Mouse (Mus musculus) brown adipose tissue, adult 24 weeks (tissue): ENCODE data around the gene Nlgn1. TPM values are rescaled to one million over a fixed set of nuclear protein-coding genes. Genes with fewer than 3 reads are reported as not detected.

Source experiments
- H3K27ac ChIP-seq: fragments of 200-500 bp; replicated peaks from 2 replicates; pipeline ENCODE4 v1.5.1; 2012; ENCODE audit warnings: low read depth, mild to moderate bottlenecking, low read length
- H3K4me1 ChIP-seq: fragments of 200-500 bp; 2 replicates; pipeline ENCODE4 v1.6.1; 2012; ENCODE audit warnings: low read length, mixed read lengths; ENCODE audit not compliant: control insufficient read depth, insufficient read depth, insufficient read length
- H3K4me3 ChIP-seq: fragments of 200-500 bp; 2 replicates; pipeline ENCODE4 v1.5.1; 2012; ENCODE audit warnings: low read depth, mild to moderate bottlenecking, low read length, moderate library complexity; ENCODE audit not compliant: insufficient read depth
- polyA plus RNA-seq: library from polyadenylated mRNA; stranded (reverse); fragments of >200 nt; gene quantifications from 2 replicates; pipeline ENCODE4 v1.2.4, GENCODE M21; 2012; ENCODE audit not compliant: missing spikeins, insufficient read depth, insufficient read length

Nlgn1 gene
- polyA plus RNA-seq, 1 experiment: not detected

- Histone ChIP-seq H3K27ac (no peak overlapping the region), H3K4me1 (no peaks in the 10 kb centered on the region), H3K4me3 (no peak overlapping the region)
Observed at GRCm38 (mm10) chr3:25688789-25689464, 643.3 kb downstream of the Nlgn1 start.

GRCm38 (mm10) chr3:25683696-25684095 is 648.6 kb downstream of the Nlgn1 start:
- Histone ChIP-seq H3K4me3 (no peak overlapping the region), H3K27ac (no peak overlapping the region), H3K4me1 (no peaks in the 10 kb centered on the region)

DNA sequence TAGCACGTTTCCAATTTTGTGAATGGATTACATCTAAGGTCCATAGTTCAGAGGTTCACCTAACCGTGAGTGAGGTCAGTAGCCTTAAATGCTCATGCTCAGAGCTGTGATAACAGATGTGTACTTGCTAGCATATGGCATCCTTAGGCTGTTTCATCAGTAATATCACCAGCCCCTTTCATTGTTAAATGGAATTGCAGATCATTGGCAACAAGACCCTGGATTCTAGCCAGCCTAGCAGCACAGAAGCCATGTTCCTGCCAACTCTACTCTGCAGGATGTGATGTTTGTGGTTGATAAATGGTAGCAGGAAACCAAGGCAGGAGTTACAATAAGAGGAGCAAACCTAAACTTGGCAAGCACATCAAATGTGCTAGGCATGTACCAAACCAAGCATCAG is 652.9 kb downstream of the Nlgn1 start:
- Histone ChIP-seq H3K4me1 (no peaks in the 10 kb centered on the region), H3K4me3 (no peak overlapping the region), H3K27ac (no peak overlapping the region)

DNA sequence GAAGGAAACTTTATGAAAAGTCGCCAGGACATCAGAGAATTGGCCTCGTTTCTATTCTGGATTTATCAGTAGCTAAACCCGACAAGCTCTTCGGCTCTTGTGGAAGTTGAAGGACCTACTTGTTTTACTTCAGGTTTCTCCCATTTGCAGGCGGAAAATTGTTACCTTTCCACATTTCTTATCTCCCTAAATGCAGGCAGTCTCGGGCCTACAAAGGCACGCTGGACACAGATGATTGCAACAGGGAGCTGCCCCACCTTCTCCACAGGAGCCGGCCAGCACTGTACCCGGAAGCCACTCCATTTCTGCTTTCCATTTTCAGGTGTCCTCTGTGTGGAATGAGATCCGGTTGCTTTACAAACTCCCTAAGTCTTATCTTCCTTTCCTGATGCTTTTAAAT is 656.4 kb downstream of the Nlgn1 start:
- no peak overlapping the region for H3K27ac ChIP-seq
- H3K4me1 ChIP-seq: no peaks in the 10 kb centered on the region
- H3K4me3 ChIP-seq: no peak overlapping the region

- Histone ChIP-seq H3K4me1 (no peaks in the 10 kb centered on the region), H3K4me3 (no peak overlapping the region), H3K27ac (no peak overlapping the region)
Observed at GRCm38 (mm10) chr3:25675069-25675468, 657.2 kb downstream of the Nlgn1 start.

DNA sequence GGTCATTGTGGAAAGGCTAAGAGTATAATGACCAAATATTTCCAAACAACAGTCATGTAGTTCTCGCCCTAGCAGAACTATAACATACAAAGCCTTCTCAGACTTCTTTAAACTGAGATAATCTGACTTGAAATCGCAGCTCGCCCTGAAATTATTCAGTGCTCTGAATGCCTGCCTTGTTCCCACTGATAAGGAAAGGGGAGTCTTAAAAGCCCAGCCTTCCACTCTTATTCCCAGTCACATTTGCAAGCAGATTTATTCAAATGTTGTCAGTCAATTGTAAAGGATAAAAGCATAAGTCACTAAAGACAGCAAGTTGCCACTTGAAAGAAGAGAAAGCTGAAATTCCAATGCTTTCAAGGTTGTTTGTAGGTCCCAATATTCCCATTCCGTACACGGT is 658.9 kb downstream of the Nlgn1 start:
- no peaks in the 10 kb centered on the region for H3K4me1 ChIP-seq

GRCm38 (mm10) chr3:25672779-25673178 is 659.5 kb downstream of the Nlgn1 start:
- no peak overlapping the region for H3K4me3 ChIP-seq
- no peak overlapping the region for H3K27ac ChIP-seq
- no peaks in the 10 kb centered on the region for H3K4me1 ChIP-seq

More for the DNA sequence above, 658.9 kb downstream of the Nlgn1 start:
- H3K27ac ChIP-seq: no peak overlapping the region
- H3K4me3 ChIP-seq: no peak overlapping the region

- Histone ChIP-seq H3K4me1 (no peaks in the 10 kb centered on the region), H3K4me3 (no peak overlapping the region), H3K27ac (no peak overlapping the region)
Observed at GRCm38 (mm10) chr3:25663464-25663863, 668.8 kb downstream of the Nlgn1 start.

GRCm38 (mm10) chr3:25660285-25660684 is 672.0 kb downstream of the Nlgn1 start:
- Histone ChIP-seq H3K27ac (no peak overlapping the region), H3K4me3 (no peak overlapping the region), H3K4me1 (no peaks in the 10 kb centered on the region)

DNA sequence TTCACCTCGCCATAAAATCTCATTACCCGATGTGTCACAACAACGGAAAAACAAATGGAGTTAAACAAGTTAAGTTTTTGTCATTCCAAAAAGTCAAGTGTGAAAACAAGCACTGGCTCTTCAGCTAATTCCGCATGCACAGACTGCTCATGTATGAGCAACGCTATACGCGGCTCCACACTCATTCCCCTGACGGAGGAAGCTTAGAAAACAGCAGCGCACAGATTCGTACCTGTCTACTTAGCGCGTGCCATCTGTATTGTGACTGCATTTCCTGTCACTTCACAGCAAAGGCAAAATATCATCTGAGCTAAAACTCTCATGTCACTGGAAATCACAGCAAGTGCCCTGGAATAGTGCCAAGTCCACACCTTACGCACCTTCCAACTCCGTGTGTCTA is 674.3 kb downstream of the Nlgn1 start:
- Histone ChIP-seq H3K4me3 (no peak overlapping the region), H3K4me1 (no peaks in the 10 kb centered on the region), H3K27ac (no peak overlapping the region)

- H3K27ac ChIP-seq: no peak overlapping the region
- no peak overlapping the region for H3K4me3 ChIP-seq
- no peaks in the 10 kb centered on the region for H3K4me1 ChIP-seq
Observed at GRCm38 (mm10) chr3:25657074-25657473, 675.2 kb downstream of the Nlgn1 start.

DNA sequence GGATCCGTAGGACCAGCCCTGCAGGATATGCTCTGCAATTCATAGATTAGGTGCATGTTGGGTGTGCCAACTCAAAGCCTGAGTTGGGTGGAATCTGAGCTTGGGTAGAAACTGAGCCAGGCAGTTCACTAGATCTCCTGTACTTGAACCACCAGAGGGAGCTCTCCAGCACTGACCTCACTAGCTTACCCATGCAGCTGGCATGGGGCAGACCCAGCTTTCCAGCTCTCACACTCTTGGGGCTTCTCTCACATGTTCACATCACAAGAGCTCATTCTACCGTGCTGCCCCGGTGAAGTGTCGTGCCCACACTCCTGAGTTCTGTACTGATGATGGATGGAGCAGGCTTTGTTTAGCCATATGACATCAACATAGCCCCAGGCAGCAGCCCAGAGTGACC is 679.2 kb downstream of the Nlgn1 start:
- Histone ChIP-seq H3K4me3 (no peak overlapping the region), H3K4me1 (no peaks in the 10 kb centered on the region), H3K27ac (no peak overlapping the region)

DNA sequence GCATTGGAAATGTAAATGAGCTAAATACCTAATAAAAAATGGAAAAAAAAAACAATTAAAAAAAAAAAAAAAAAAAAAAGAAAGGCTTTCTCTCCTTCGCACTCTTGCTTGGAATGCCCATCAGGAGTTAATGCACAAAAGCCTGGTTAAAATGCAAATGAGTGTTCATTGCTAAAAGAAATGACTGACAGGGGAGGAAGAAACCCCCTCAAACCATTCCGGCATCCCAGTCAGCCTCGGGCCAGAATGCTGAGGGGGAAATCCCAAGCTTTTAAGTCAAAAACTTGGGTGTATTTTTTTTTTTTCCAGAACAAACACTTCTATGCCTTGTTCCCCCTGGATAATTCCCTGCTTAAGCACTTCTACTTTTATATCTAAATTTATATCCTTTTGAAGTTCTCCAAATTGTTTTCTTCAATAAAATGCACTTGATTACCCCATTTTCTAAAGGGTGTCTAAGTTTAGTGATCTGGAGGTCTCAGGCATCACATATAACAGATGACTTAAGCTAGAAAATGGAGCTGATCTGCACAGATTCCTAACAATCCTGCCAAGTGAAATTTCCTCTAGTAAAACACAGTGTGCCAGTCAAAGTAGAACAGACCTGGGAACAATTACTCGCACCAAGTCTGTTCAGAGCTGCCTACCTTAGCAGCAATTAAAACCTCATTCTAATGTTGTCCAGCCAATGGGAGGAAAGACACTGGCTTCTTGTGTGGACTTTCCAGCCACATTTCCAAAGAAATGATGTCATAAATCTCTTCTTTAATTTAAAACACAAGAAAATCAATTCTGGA is 686.2 kb downstream of the Nlgn1 start:
- Histone ChIP-seq H3K4me3 (no peak overlapping the region), H3K4me1 (no peaks in the 10 kb centered on the region), H3K27ac (no peak overlapping the region)

- H3K4me1 ChIP-seq: no peaks in the 10 kb centered on the region
- H3K27ac ChIP-seq: no peak overlapping the region
Observed at GRCm38 (mm10) chr3:25629198-25629597, 703.1 kb downstream of the Nlgn1 start.

DNA sequence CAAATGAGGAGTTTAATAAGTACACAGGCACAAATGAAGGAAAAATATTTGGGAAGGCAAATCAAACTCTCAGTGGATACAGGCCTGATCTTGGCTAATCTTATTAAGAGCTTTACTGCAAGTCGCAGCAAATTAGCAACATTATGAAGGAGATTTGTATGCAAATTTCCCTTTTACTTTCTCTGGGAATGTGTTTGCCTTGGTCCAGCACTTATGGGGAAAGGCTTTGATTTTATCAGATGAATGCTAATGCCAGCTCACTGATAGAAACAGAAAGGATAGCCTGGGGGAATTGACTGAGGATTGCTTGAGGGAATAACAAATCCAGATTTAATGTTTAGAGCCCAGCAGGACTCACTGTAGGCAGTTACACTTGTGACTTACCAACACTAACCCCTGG is 725.7 kb downstream of the Nlgn1 start:
- Histone ChIP-seq H3K4me1 (no peaks in the 10 kb centered on the region), H3K27ac (no peak overlapping the region), H3K4me3 (no peak overlapping the region)

More at GRCm38 (mm10) chr3:25629198-25629597, 703.1 kb downstream of the Nlgn1 start:
- H3K4me3 ChIP-seq: no peak overlapping the region

GRCm38 (mm10) chr3:25597513-25597912 is 734.7 kb downstream of the Nlgn1 start:
- Histone ChIP-seq H3K4me1 (no peaks in the 10 kb centered on the region), H3K4me3 (no peak overlapping the region), H3K27ac (no peak overlapping the region)
